Mouse (Mus musculus): Measurements from ENCODE around the gene Pigk.

Gene Pigk

GRCm38 (mm10) chr3:152837938-152838337, 124.0 kb downstream of the Pigk start:
- no peak for DNase-seq (ENCODE audit: low read depth, low spot score)

GRCm38 (mm10) chr3:152841264-152841663, 127.4 kb downstream of the Pigk start:
- DNase-seq (ENCODE audit: low read depth, low spot score) = no peak

GRCm38 (mm10) chr3:152842648-152843047, 128.7 kb downstream of the Pigk start:
- DNase-seq (ENCODE audit: low read depth, low spot score) = no peak

GRCm38 (mm10) chr3:152843925-152844324, 130.0 kb downstream of the Pigk start:
- no peak for DNase-seq (ENCODE audit: low read depth, low spot score)

GRCm38 (mm10) chr3:152855006-152855614, 141.2 kb downstream of the Pigk start:
- DNase-seq (ENCODE audit: low read depth, low spot score) = no peak

- DNase-seq (ENCODE audit: low read depth, low spot score) = no peak
These were observed 142.2 kb downstream of the Pigk start for GRCm38 (mm10) chr3:152856095-152856494.

- DNase-seq (ENCODE audit: low read depth, low spot score) = no peak
These were observed 147.6 kb downstream of the Pigk start for GRCm38 (mm10) chr3:152861450-152861849.

GRCm38 (mm10) chr3:152861978-152862377, 148.1 kb downstream of the Pigk start:
- no peak for DNase-seq (ENCODE audit: low read depth, low spot score)

- DNase-seq (ENCODE audit: low read depth, low spot score) = no peak
These were observed 152.4 kb downstream of the Pigk start for GRCm38 (mm10) chr3:152866035-152866965.

- no peak for DNase-seq (ENCODE audit: low read depth, low spot score)
These were observed 154.0 kb downstream of the Pigk start for GRCm38 (mm10) chr3:152867654-152868525.

GRCm38 (mm10) chr3:152872054-152872453, 158.2 kb downstream of the Pigk start:
- no peak for DNase-seq (ENCODE audit: low read depth, low spot score)

GRCm38 (mm10) chr3:152872596-152872995, 158.7 kb downstream of the Pigk start:
- DNase-seq (ENCODE audit: low read depth, low spot score) = no peak

GRCm38 (mm10) chr3:152874431-152875355, 160.8 kb downstream of the Pigk start:
- no peak for DNase-seq (ENCODE audit: low read depth, low spot score)

- DNase-seq (ENCODE audit: low read depth, low spot score) = no peak
These were observed 161.9 kb downstream of the Pigk start for GRCm38 (mm10) chr3:152875723-152876290.

- no peak for DNase-seq (ENCODE audit: low read depth, low spot score)
These were observed 166.4 kb downstream of the Pigk start for GRCm38 (mm10) chr3:152880121-152880835.

GRCm38 (mm10) chr3:152881706-152882105, 167.8 kb downstream of the Pigk start:
- DNase-seq (ENCODE audit: low read depth, low spot score) = no peak

GRCm38 (mm10) chr3:152883556-152883955, 169.7 kb downstream of the Pigk start:
- DNase-seq (ENCODE audit: low read depth, low spot score) = no peak

- no peak for DNase-seq (ENCODE audit: low read depth, low spot score)
These were observed 172.8 kb downstream of the Pigk start for GRCm38 (mm10) chr3:152886749-152887148.

- no peak for DNase-seq (ENCODE audit: low read depth, low spot score)
These were observed 174.2 kb downstream of the Pigk start for GRCm38 (mm10) chr3:152888116-152888515.

- no peak for DNase-seq (ENCODE audit: low read depth, low spot score)
These were observed 181.0 kb downstream of the Pigk start for GRCm38 (mm10) chr3:152894935-152895334.

Measured in brain, embryonic 18.5 days (tissue).